Mouse (Mus musculus) forebrain, embryonic 11.5 days (tissue): ENCODE measurements around the gene Fut11. TPM values are rescaled to one million over a fixed set of nuclear protein-coding genes. Genes with fewer than 3 reads are reported as not detected.

Experiments used
- ATAC-seq: fragments of 200-750 bp; cut with Nextera tagmentation; replicated peaks from 2 replicates; pipeline ENCODE4 v1.8.0; 2017; ENCODE audit warnings: moderate TSS enrichment; ENCODE audit not compliant: low FRiP score
- DNase-seq: peaks from one replicate; pipeline ENCODE4 v3.0.0-alpha.2; 2017; ENCODE audit warnings: low spot score
- H3K27ac ChIP-seq: fragments of 300-500 bp; sonication (generic); 2 replicates; pipeline ENCODE4 v1.5.1; 2014; ENCODE audit warnings: low read depth, low read length
- H3K27me3 ChIP-seq: fragments of 300-500 bp; sonication (generic); 2 replicates; pipeline ENCODE4 v1.6.1; 2014; ENCODE audit warnings: mild to moderate bottlenecking, low read length, mixed read lengths; ENCODE audit not compliant: control insufficient read depth, insufficient read depth
- H3K36me3 ChIP-seq: fragments of 300-500 bp; sonication (generic); 2 replicates; pipeline ENCODE4 v1.6.1; 2014; ENCODE audit warnings: mild to moderate bottlenecking, low read length, moderate library complexity, mixed read lengths; ENCODE audit not compliant: control insufficient read depth, insufficient read depth
- H3K4me1 ChIP-seq: fragments of 300-500 bp; sonication (generic); replicated peaks from 2 replicates; pipeline ENCODE4 v1.6.1; 2014; ENCODE audit warnings: low read length, mixed read lengths; ENCODE audit not compliant: control insufficient read depth, insufficient read depth
- H3K4me2 ChIP-seq: fragments of 300-500 bp; sonication (generic); 2 replicates; pipeline ENCODE4 v1.6.1; 2014; ENCODE audit warnings: low read depth, mild to moderate bottlenecking, low read length, moderate library complexity, mixed read lengths; ENCODE audit not compliant: severe bottlenecking
- H3K4me3 ChIP-seq: fragments of 300-500 bp; sonication (generic); 2 replicates; pipeline ENCODE4 v1.5.1; 2014; ENCODE audit warnings: low read depth, low read length
- H3K9ac ChIP-seq: fragments of 300-500 bp; sonication (generic); 2 replicates; pipeline ENCODE4 v1.6.1; 2014; ENCODE audit warnings: low read length
- H3K9me3 ChIP-seq: fragments of 300-500 bp; sonication (generic); 2 replicates; pipeline ENCODE4 v1.6.1; 2016; ENCODE audit warnings: low read length, mixed read lengths; ENCODE audit not compliant: control insufficient read depth
- WGBS: fragments of 180-500 bp; shearing (Covaris S2); extraction: QIAGEN DNeasy Blood & Tissue Kit; methylation state at CpG from one replicate; pipeline ENCODE4 v1.1.7; 2014; 5-methylcytosine and 5-hydroxymethylcytosine counted together
- polyA plus RNA-seq: library from polyadenylated mRNA; unstranded; fragments of >200 nt; fragmentation: Nextera tagmentation; extraction: Ambion mirVana; gene quantifications from 2 replicates; pipeline ENCODE4 v1.2.1, GENCODE M21; 2014

Gene Fut11
- polyA plus RNA-seq, 1 experiment from 2014 or later, result 19.3 TPM

DNA sequence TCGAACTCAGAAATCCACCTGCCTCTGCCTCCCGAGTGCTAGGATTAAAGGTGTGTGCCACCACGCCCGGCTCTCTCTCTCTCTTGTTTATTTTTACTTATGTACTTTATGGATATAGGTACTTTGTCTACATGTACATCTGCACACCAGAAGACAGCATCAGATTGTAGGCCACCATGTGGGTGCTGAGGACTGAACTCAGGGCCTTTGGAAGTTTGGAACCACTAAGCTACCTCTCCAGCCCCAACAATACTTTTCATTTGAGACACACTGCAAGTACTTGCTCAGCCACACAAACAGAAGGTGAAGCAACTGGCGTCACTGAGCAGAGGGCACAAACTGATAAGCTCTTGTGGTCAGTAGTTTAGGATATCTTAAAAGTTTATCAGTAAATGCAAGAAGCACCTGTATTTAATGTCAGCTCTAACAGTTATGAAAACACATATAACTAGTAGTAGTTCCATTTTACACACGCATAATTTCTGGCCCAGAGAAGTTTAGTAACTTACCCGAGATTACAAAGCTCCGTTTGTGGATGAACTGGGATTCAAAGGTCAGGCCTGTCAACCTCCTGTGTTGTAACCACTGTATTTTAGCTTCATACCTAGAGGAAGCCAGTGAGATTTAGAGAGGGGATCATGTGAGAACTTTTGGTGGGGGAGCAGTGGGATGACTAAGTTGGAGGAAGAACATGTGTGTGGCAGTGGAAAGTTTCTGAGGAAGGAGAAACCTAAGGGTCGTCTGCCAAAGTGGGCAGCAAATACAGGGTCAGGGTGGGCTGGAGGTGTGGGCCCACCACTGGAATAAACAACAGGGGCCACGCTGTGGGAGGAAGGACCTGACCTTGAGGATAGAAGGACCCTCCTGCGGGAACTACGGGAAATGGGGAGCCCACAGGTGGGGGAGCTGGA, 38.5 kb downstream of the Fut11 start:
- no peaks in the 10 kb centered on the region for H3K4me1 ChIP-seq
- no peak overlapping the region for H3K27ac ChIP-seq
- no peaks in the 10 kb centered on the region for H3K27me3 ChIP-seq
- ATAC-seq, result 0 out of 2 replicates have a peak, but pooled peaks have one; percentile 6
- H3K9ac ChIP-seq, result peak overlapping the region; percentile 86
- H3K4me2 ChIP-seq, result peak overlapping the region; percentile 57
- whole genome bisulfite sequencing, result 55% methylated on average over 12 of the region's 12 CpGs
- no peaks in the 10 kb centered on the region for H3K9me3 ChIP-seq
- H3K4me3 ChIP-seq, result peak overlapping the region; percentile 80
- no peak for DNase-seq
- H3K36me3 ChIP-seq, result no peaks in the 10 kb centered on the region

DNA sequence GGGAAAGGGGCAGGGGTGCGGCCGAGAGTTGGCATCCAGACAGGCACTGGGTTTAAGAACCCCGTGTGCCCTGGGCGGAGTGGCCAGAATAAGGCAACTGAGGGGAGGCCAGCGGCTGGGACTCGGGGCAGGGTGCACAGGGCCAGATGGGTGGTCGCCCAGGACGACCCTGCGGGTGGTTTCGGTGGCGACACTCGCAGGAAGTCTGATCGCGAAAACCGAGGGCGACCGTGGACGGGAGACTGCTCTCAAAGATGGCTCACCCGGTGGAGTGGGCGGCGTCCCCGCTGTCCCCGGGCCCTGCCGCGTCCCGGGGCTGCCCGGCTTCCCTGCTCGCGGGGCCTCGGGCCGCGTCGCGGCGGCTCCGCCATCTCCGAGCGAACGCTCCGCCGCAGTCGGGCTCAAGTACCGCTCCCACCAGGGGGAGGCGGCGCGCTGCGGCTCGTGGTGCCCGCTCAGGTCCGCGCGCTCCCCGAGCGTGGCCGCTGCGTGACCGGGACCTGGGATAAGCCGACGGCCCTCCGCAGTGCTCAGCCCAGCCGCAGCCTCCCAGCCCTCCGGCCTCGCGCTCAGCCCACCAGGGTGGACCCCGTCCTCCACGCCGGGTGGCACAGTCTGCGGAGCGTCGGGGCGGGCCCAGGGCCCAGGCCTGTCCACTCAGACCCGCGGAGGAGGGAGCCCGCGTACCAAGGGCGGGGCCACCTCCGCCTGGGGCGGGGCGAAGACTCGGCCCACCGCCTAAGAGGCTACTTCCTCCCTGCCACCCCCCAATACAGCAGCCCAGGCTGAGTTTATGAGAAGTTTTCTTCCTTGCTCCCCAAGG, 39.4 kb downstream of the Fut11 start, which contains the start of gene Ndst2:
Gene Ndst2, minus strand, starts transcription at position 611 of the 823 bp plus-strand sequence.
- Histone ChIP-seq H3K9me3 (no peaks in the 10 kb centered on the region), H3K36me3 (no peaks in the 10 kb centered on the region; the same call in 1 of the 2 replicates), H3K4me2 (peak within 1 kb of the TSS; percentile 57), H3K4me3 (peak within 1 kb of the TSS; percentile 80), H3K27me3 (no peaks in the 10 kb centered on the region), H3K9ac (peak within 1 kb of the TSS; percentile 86), H3K4me1 (no peaks in the 10 kb centered on the region), H3K27ac (peak within 1 kb of the TSS; percentile 68; the same call in 1 of the 2 replicates)
- DNase-seq (peak; percentile 93), ATAC-seq (peak; percentile 99)
- under 1% methylated on average over 79 of the region's 81 CpGs for WGBS

DNA sequence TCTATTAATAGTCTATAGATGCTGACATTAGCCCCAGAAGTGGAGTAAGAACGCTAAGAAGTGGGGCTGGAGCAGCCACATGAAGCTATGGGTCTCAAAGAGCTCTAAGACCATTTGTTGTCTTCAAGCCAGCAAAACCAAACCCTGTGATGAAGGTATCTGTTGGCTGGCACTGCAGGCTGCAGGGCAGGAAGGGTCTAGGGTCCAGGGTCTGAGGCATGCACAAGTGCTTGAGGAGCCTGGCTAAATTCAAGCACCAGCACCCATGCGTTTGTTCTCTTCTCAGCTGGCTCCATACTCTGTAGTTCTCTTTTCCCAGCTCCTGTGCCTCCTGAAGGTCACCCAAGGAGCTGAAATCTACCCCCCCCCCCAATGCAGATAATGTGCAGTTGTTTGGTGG, 40.3 kb downstream of the Fut11 start:
- 80% methylated on average over 2 of the region's 2 CpGs for WGBS
- ATAC-seq, result no peak
- no peak overlapping the region for H3K27ac ChIP-seq
- H3K4me1 ChIP-seq, result no peaks in the 10 kb centered on the region
- H3K4me2 ChIP-seq, result no peak overlapping the region
- DNase-seq, result no peak
- no peaks in the 10 kb centered on the region for H3K9me3 ChIP-seq
- no peaks in the 10 kb centered on the region; the same call in 1 of the 2 replicates for H3K36me3 ChIP-seq
- H3K9ac ChIP-seq, result no peak overlapping the region
- no peaks in the 10 kb centered on the region for H3K27me3 ChIP-seq
- H3K4me3 ChIP-seq, result no peak overlapping the region

DNA sequence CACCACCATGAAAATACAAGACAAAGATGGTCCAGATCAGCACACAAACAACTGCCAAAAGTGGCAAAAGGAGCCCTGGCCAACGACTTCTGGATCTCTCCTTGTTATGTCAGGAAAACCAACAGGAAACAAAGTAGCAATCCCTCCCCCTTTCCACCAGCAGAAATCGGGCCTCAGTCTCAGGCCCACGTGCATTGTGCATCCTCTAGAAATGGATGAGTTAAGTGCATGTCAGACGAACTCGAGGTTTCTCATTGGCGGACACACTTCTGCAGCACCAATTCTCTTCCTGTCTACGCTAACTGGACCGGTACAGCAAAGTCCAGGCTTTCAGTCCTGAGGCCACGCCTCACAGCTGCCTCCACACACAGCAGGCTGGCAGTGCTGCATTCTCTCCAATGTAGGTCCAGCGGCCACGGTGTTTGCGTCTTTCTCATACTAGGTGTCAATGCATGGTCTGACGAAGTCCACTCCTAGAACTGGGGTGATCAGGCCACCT, 41.2 kb downstream of the Fut11 start:
- H3K4me2 ChIP-seq, result no peak overlapping the region
- no peak overlapping the region for H3K27ac ChIP-seq
- H3K4me3 ChIP-seq, result no peak overlapping the region
- no peaks in the 10 kb centered on the region for H3K27me3 ChIP-seq
- no peak overlapping the region for H3K9ac ChIP-seq
- no peak for ATAC-seq
- H3K4me1 ChIP-seq, result no peaks in the 10 kb centered on the region
- no peak for DNase-seq
- no peaks in the 10 kb centered on the region; the same call in 1 of the 2 replicates for H3K36me3 ChIP-seq
- WGBS, result 91% methylated on average over 13 of the region's 13 CpGs
- H3K9me3 ChIP-seq, result no peaks in the 10 kb centered on the region

DNA sequence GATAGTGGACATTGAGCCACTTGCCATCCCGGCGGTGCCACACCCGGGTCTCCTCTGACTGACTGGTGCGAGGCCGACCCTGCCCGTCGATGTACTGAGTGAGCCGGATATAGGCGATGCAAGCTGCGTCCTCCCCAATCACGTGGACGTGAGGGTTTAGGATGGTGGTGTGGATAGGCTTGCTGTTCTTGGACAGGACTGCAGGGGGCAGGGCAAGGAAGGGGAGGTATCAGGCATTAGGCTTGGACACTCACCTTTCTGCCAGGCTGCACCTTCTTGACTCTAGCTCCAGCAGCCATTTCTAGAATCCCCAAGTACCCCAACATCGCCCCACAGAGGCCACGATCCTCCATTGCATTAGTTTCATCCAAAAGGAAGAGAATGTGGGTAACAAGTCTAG, 42.5 kb downstream of the Fut11 start:
- Histone ChIP-seq H3K4me1 (no peaks in the 10 kb centered on the region), H3K9me3 (no peaks in the 10 kb centered on the region), H3K36me3 (no peaks in the 10 kb centered on the region; the same call in 1 of the 2 replicates), H3K27me3 (no peaks in the 10 kb centered on the region), H3K27ac (no peak overlapping the region), H3K9ac (no peak overlapping the region), H3K4me3 (no peak overlapping the region), H3K4me2 (no peak overlapping the region)
- WGBS, result 38% methylated on average over 14 of the region's 14 CpGs
- peak; percentile 64 for DNase-seq
- no peak for ATAC-seq

DNA sequence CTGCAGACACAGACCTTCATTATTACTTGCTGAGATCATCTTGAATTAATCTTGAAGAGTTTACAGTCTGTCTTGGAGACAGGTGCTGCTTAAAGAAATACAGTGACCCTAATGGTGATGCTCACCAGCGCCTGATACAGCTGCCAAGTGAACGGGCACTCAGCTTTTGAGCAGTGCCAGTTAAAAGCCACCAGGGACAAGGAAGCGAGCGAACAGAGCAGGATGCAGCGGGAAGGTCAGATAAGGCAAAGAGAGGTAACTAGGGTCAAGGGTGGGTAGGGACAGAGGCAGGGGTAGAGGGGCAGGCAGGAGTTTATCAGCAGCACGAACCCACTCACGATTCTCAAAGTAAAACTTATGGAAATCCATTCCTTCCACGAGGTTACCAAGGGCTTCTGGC, 43.7 kb downstream of the Fut11 start:
- Histone ChIP-seq H3K4me2 (no peak overlapping the region), H3K9ac (no peak overlapping the region), H3K27me3 (no peaks in the 10 kb centered on the region), H3K9me3 (no peaks in the 10 kb centered on the region), H3K36me3 (no peaks in the 10 kb centered on the region; the same call in 1 of the 2 replicates), H3K4me3 (no peak overlapping the region), H3K4me1 (no peaks in the 10 kb centered on the region), H3K27ac (no peak overlapping the region)
- WGBS, result 94% methylated on average over 8 of the region's 8 CpGs
- DNase-seq (no peak), ATAC-seq (no peak)

DNA sequence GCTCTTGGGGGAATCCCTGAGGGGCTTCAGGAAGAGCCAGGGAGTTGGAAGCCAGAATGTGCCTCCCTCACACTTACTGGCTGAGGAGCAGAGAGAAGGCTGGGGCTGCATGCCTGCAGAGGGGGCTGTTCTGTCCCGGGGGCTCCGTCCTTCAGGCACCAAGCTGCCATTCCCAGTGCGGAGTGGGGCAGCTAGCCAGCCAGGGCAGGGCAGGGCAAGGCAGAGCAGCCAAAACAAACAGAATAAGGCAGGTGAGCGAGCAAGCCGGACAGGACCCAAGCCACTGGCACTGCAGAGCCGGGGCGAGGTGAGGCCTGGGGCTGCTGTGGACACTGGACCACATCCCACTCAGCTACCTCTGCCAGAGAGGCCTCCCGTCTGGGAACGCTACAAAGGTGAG, 46.5 kb downstream of the Fut11 start:
- Histone ChIP-seq H3K9ac (no peak overlapping the region), H3K9me3 (no peaks in the 10 kb centered on the region), H3K4me3 (no peak overlapping the region), H3K27me3 (no peaks in the 10 kb centered on the region), H3K27ac (no peak overlapping the region), H3K4me2 (no peak overlapping the region), H3K36me3 (no peaks in the 10 kb centered on the region; the same call in 1 of the 2 replicates), H3K4me1 (no peaks in the 10 kb centered on the region)
- 93% methylated on average over 9 of the region's 9 CpGs for WGBS
- no peak for ATAC-seq
- DNase-seq, result no peak

DNA sequence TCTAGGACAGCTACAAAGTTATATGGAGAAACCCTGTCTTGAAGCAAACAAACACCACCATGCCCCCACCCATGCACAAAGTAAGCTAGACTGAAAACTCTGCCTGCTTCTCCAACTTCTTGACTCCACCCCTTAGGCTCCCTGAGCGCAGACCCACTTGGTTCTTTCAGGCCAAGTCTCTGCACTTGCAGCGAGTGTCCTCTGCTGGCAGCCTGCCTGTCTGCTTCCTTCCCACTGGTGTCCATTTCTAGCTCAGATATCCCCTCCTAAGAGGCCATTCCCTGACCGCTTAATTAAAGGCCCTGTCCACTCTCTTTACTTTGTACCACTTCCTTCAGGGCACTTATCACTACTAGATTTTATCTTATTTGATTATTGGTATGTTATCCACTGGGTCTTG, 48.8 kb downstream of the Fut11 start:
- no peak overlapping the region for H3K27ac ChIP-seq
- no peaks in the 10 kb centered on the region for H3K4me1 ChIP-seq
- no peak overlapping the region for H3K4me3 ChIP-seq
- no peak overlapping the region for H3K4me2 ChIP-seq
- DNase-seq (no peak), ATAC-seq (no peak)
- no peaks in the 10 kb centered on the region; the same call in 1 of the 2 replicates for H3K36me3 ChIP-seq
- no peak overlapping the region for H3K9ac ChIP-seq
- no peaks in the 10 kb centered on the region for H3K27me3 ChIP-seq
- no peaks in the 10 kb centered on the region for H3K9me3 ChIP-seq
- WGBS, result 87% methylated on average over 3 of the region's 3 CpGs
